Mouse (Mus musculus): Measurements from ENCODE around the gene Eng.

DNA sequence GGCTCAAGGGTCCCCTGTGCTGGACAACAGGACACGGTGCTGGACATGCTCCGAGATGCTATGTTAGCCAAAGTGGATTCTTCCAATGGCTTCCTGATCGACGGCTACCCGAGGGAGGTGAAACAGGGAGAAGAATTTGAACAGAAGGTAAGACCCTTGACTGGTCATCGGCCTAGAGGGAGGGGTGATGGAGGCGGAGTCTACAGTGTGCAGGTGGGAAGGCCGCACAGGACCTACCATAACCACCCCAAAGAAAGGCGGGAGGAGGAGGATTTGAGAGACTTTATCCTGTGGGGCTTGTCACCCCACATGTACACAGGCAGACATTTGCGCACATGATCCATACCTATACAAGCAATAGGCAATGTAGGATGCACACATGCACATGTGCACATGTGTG is 15.3 kb upstream of the Eng start:
- no peak for TF ChIP-seq CTCF (conservative IDR thresholded peaks at IDR 0.05; ENCODE audit: insufficient read depth, insufficient read length, low read depth, low read length)
- TF ChIP-seq POLR2A (IDR thresholded peaks at IDR 0.05; ENCODE audit: low read depth, low read length), result no peak

Data from kidney, adult 2 months (tissue).